16 mouse cellular contexts compared by ENCODE assay signal in genomic region chr11:49850331-49850730, GRCm38 (mm10). TPM values are rescaled to one million over a fixed set of nuclear protein-coding genes. Genes with fewer than 3 reads are reported as not detected.
"Had no signal": no experiment of that assay in that cellular context is flagged by ENCODE, and none has a peak within 500 bp of the region (broad histone marks: within the 10 kb centered on the region; RNA-seq: fewer than 3 reads in every experiment).

No protein-coding gene starts in this region.

- H3K4me3 ChIP-seq: midbrain, embryonic 10.5 days; midbrain, embryonic 12.5 days; midbrain, embryonic 15.5 days; neural tube, embryonic 12.5 days; stomach, embryonic 15.5 days had no signal

- DNase-seq: lung, adult 18-20 months; lung, embryonic 14.5 days; lung, postnatal 10 days; lung, postnatal 4 days; right cerebral cortex, postnatal 14 days; thymus, adult 2 months; thymus, postnatal 25 days; thymus, postnatal 4 days had no signal

- H3K27ac ChIP-seq: midbrain, embryonic 10.5 days; midbrain, embryonic 12.5 days; midbrain, embryonic 15.5 days; neural tube, embryonic 12.5 days; stomach, embryonic 15.5 days; stomach, postnatal 0 days had no signal

- ATAC-seq: midbrain, embryonic 15.5 days had no signal

- H3K4me2 ChIP-seq: lung, embryonic 14.5 days; midbrain, embryonic 12.5 days; midbrain, embryonic 15.5 days; neural tube, embryonic 12.5 days; stomach, embryonic 15.5 days had no signal

- H3K27me3 ChIP-seq: midbrain, embryonic 12.5 days; midbrain, embryonic 15.5 days; neural tube, embryonic 12.5 days; stomach, embryonic 15.5 days had no signal

- H3K9me3 ChIP-seq: midbrain, embryonic 10.5 days; midbrain, embryonic 12.5 days; midbrain, embryonic 15.5 days; neural tube, embryonic 12.5 days; stomach, embryonic 15.5 days had no signal

- H3K9ac ChIP-seq: lung, embryonic 14.5 days; midbrain, embryonic 12.5 days; midbrain, embryonic 15.5 days; neural tube, embryonic 12.5 days; stomach, embryonic 15.5 days had no signal

RNA-seq across cellular contexts. Expression of gene Rasgef1c, which starts 51.3 kb away (rescaled TPM):
- polyA plus RNA-seq: liver, embryonic 16.5 days; lung, embryonic 16.5 days had no signal
